Mouse (Mus musculus): Measurements from ENCODE around the gene Lcmt2.
A peak's percentile ranks its signal among the peaks of the same experiment; 100 is the strongest.

Gene Lcmt2

DNA sequence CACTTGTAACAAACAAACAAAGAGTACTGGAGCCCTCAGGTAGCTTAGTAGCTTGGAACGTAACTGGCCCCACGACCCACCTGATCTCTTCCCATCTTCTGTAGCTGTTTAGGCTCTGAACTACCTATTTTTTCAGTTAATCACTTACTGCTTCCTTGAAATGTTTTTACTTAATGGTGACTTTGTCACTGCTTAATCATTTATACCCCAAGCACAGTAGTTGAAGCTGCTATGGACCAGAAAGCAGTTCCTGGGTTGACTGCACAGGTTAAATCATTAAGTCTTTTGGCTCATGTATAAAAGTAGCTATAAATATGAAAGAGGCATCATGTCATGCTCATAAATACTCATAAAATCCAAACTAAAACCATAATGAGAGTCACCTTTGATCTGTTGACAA lies 25.0 kb downstream of the Lcmt2 start:
- DNase-seq (ENCODE audit: low spot score) = no peak

DNA sequence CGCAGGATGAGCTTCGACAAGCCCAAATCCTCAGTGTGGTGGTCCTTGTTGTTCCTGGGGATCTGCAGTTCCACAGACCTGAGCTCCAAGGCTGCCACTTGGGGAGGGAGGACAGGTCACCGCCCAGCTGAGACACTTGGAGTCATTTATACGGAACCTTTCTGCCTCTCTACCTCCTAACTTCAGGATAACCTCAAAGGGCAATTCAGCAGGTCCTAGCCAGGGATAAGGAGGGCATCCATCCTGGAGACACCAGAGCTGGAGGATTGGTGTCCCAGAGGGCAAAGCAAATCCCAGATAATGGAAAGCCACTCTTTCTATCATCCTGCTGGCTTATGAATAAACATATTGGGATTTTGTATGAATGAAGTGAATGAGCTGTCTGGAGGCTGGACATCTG lies 30.8 kb downstream of the Lcmt2 start, which contains the start of gene Tgm7:
Tgm7 (minus strand) TSS at position 101 of the 400 bp plus-strand sequence.
- DNase-seq (ENCODE audit: low spot score) = no peak

DNA sequence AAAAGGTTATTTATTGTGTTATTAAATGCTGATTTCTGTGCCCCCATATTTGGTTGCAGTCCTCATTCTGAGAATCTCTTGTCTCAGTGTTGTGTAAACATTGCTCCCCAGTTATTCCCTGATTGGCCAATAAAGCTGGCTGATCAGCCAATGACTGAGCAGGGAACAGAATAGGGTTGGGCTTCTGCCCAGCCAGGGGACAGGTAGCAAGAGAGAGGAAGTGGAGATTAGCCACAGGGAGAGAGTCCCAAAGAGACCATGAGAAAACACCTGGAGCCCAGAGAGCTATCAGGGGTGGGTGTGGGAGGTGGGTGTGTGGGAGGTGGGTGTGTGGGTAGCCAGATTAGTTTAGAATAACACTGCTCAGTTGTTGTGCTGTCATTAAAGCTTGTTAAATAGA lies 34.5 kb downstream of the Lcmt2 start:
- no peak for DNase-seq (ENCODE audit: low spot score)

DNA sequence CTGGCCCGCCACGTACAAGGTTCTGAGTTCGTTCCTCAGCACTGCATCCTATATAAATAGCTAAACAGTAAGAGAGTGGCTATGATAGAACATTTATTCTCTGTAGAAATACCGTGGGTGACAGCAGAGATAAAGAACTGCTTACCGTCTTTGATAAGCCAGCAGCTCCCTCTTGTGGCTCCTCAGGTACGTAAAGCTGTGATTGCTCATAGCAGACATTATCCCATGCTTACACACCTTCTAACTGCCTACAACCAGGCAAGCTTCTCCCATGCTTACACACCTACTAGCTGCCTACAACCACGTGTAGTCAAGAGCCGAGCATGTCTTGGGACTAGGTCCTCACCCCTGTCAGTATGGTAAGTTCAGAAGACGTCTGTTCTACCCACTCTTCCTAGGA lies 38.4 kb downstream of the Lcmt2 start:
- DNase-seq (ENCODE audit: low spot score) = peak; percentile 72

GRCm38 (mm10) chr2:121089751-121090150 lies 50.7 kb downstream of the Lcmt2 start:
- DNase-seq (ENCODE audit: low spot score) = no peak

DNA sequence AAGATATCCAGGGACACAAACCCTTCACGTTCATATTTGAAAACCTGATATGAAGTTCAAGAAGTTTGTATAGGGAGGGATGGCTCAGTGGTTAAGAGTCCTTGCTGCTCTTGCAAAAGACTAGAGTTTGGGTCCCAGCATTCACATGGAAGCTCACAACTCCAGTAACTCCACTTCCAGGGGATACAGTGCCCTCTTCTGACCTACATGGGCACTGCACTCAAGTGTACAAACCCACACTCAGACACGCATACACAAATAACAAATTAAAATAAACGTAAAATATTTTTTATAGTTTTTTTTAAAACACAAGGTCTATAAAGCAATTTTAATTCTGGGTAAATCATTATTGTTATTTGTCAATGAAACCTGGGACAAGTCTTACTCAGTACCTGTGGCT lies 51.9 kb downstream of the Lcmt2 start:
- DNase-seq (ENCODE audit: low spot score) = no peak

GRCm38 (mm10) chr2:121085480-121086185 lies 54.8 kb downstream of the Lcmt2 start, which contains the start of gene Tgm5:
TSS of gene Tgm5 (minus strand) at chr2:121085841.
- no peak for DNase-seq (ENCODE audit: low spot score)

GRCm38 (mm10) chr2:121082626-121083025 lies 57.8 kb downstream of the Lcmt2 start:
- no peak for DNase-seq (ENCODE audit: low spot score)
